Mouse (Mus musculus) heart, postnatal 10 days (tissue): Measurements from ENCODE around the gene Gm26657. TPM values are rescaled to one million over a fixed set of nuclear protein-coding genes. Genes with fewer than 3 reads are reported as not detected.

Experiments
- DNase-seq, 2 experiments: peaks; one replicate each; pipeline ENCODE4 v3.0.0; 2021
- intact Hi-C: fragments of 180-260 bp; cut with DNase I; formaldehyde crosslinking; loops from one replicate; pipeline ENCODE4 v1.15.1; 2025
- total RNA-seq, 2 experiments: library from RNA; stranded (reverse); gene quantifications; 2 replicates each; pipeline ENCODE4 v1.2.3; 2021

Gm26657 gene
- not detected for total RNA-seq

DNA sequence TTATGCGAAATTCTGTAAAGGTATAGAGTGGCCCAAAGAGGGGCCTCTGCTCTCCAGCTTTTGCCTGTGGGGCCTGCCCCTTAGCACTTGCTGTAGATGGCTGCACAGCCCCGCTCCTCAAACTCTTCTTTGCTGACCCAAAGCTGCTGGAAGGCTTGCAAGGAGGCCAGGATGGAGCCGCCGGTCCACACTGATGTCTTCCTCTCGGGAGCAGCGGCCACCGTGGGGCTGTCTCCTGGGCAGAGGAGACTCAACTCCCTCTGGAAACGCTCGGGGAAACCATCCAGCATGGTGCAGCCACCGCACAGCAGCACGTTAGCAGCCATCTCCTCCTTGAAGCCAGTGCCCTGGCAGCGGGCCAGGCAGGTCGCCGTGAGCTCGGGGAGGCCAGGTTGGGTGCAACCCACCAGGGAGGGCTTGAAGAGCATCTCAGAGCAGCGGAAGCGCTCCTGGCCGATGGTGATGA is at the start of gene Gm26657:
Gene Gm26657, plus strand, starts transcription at position 51 of the 466 bp plus-strand sequence.
- intact Hi-C loops: no loop called here
- DNase-seq: no peak

DNA sequence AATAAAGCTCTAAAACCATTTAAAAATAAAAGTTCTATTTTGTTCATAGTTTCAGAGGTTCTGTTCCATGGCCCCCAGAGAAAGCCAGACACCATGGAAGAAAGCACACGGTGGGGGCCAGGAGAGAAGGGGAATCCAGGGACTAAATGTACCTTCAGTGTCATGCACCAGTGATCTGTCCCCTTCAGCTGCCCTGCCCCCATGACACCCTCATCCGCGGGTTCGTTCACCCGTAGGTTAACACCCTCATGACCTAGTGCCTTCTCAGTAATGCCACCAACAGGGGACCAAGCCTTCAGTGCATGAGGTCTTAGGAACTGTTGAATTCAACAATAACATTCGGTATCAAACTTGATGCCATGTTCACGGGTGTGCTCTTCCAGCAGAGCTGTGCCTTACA is 43.5 kb upstream of the Gm26657 start:
- no peak for DNase-seq
- intact Hi-C loops: no loop called here

DNA sequence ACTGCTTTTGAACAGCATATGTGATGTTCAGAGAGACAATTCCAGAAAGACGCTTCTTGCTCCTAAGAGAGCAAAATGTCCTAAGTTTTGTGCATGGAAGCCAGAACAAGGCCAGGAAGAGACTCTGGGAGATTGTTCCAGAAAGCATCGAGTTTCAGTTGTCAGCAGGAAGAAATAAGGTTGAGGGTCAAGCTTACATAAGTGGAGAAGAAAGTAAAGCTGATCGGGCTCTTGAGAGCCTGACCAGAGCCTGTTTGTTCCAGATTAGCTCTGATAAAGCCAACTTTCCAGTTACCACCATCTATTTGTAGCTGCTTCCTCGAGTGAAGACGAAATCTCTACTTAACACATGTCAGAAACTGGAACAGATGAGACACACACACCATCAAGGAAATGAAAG is 41.2 kb upstream of the Gm26657 start:
- intact Hi-C loops: no loop called here
- no peak for DNase-seq

DNA sequence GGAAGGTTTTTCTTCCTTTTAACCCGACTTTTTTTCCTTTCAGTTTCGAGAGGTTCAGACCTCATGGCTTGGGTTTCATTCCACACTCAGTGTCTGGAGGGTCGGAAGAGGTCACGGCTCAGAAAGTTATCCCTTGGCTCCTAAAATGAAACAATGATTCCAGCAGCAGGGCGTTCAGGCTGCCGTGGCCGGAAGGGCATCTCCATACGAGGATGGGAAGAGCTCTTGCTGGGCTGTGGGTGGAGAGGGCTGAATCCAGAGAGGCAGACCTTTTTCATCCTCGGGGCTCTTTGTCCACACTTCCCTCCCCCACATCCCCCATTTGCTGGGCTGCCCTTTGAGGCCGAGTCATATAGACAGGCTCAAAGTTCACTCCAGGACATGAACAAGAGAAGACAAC is 37.6 kb upstream of the Gm26657 start:
- intact Hi-C loops: no loop called here
- DNase-seq: no peak

DNA sequence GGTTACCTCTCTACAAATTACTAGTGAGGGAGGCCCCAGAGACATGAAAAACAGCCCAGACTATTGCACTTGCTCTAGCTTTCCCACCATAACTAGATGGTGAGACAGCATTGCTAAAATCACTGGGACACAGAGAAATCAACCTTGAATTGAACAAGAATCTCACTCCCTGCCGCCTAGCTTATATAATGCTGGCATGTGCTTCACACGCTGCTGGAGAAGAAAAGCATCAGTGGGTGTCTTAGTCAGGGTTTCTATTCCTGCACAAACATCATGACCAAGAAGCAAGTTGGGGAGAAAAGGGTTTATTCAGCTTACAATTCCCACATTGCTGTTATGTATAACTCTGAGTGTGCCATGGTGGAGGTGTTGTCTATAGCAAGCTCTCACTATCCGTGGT is 26.7 kb upstream of the Gm26657 start:
- intact Hi-C loops: no loop called here
- no peak for DNase-seq

DNA sequence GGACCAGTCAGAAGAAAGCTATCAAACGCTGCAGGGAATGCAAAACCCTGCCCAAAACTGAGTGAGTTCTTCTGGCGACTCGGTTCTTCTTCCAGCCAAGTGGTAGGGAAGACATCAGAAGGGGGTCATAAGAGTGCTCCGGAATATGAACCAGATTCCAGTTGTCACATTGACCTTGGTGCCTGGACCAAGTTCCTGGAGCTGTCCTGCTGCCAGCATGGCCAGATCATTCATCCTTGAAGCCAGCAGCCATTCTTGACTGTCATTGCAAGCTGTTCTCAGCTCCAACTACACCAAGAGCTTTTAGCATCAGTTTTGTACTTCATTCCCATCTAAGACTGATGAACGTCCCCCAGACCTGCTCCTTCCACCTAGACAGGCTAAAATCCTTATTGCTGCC is 23.1 kb upstream of the Gm26657 start:
- DNase-seq: no peak

DNA sequence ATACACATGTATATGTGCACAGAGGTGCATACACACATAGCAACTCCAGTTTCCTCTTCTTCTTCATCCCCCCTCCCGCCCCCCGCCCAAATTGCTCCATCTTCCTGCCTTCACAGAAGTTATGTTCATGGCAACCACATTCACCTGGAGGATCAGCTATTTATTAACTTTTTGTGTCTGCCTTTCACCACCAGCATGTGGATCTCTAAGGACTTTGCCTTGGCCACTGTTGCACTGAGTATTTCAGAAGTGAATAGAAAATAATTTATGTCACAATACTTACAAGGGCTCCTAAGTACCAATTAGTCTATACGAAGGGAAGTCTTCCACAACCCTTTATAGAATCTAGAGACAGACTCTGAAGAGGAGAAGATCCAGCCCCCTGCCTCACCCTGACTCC is 21.9 kb upstream of the Gm26657 start:
- no peak for DNase-seq
- intact Hi-C loops: no loop called here

More for the DNA sequence above, 23.1 kb upstream of the Gm26657 start:
- intact Hi-C loops: no loop called here

DNA sequence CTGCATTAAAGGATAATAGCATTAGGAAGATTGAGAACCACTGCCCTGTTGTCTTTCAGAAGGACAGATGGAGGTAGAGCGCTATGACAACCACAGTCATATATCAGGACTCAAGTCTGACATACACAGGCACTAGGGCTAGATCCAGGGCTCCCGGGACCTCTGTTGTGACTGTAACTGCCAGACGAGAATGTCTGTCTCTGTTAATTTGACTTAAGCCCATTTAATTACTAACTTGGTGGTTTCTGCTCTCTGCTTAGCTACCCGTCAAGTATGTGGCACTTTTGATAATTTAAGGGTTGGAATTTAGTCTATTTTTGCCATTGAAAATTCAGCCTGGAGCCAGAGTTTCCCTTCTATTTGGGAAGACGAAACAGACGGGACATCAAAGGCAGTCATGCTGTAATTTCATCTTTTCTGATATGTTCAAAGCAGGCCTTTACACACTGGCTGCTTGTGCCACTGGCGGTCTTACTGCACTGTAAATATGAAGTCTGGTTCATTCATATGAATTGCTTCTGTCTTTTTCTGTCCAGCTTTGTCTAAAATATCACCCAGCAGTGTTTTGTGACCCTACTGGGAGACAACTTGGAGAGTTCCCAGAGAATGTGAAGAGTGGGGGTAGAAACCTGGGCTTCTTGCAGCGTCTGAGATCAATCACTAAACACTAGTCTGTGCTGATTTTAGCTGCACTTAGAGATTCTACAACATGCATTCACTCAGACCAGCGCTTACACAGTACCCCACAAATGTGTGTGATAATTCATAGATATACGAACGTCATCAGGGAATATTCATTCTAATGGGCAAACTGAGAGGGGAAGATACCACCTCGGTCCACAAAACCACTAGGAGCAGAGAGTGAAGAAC is 21.1 kb upstream of the Gm26657 start:
- peak; percentile 33 to 41 for DNase-seq
- intact Hi-C loops: no loop called here

DNA sequence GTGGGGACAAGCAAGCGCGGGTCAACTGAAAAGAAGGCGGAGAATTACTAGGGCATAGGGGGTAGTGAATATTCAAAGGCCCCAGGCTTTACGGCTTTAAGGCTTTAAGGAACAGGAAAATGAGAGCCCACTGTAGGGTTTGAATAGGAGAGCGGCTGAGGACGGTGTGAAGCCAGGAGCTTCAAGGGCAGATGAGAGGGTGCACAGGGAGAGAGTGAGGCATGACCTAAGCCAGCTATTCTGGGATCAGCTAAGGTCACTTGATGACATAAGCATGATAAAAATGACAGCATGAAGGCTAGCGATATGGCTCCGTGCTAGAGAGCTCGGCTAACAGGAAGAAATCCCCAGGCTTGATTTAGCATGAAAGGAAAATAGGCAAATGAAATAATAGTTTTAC is 20.4 kb upstream of the Gm26657 start:
- intact Hi-C loops: no loop called here
- DNase-seq: peak; percentile 48 to 63

DNA sequence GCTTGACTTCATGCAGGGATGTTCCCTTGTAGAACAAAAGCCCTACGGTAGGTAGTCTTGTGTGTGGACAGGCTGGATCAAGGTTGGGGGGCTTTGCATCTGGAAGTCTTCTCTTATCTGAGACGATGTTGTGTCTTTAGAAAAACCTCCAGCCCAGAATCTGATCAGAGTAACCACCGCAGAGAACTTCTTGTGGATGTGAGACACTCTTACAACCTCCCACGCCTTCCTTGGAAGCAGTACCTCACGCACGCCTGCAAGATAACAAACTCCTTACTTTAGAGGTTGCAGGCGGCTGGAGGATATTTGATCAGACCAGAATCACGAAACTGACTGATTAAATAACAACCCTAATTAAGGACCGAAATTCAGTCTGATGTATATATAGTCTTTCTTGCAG is 19.5 kb upstream of the Gm26657 start:
- intact Hi-C loops: loop anchor here (2.0 to 5.0 kb wide), 2 partner anchors 18 to 47 kb away; no protein-coding TSS in a partner anchor

DNA sequence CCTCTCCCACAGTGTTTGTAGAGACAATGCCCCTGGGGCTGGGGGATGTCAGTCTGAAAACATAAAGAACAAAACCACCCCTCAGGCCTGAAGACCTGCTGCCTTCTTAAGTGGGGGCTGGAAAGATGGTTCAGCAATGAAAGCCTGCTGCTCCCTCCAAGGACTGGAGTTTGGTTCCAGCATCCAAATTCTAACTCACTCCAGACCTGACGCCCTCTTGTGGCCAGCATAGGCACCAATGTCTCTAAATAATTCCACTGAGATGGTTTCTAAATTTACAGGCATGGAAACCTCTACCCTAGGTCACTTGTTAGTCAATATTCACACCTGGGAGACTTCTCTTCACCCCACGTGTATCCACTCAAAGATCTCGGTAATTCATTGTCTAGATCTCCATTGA is 18.4 kb upstream of the Gm26657 start:
- intact Hi-C loops: loop anchor here (2.0 to 5.0 kb wide), 2 partner anchors 17 to 46 kb away; no protein-coding TSS in a partner anchor
- peak in 1 of 2 experiments; percentile 55 for DNase-seq

More for the DNA sequence above, 19.5 kb upstream of the Gm26657 start:
- no peak for DNase-seq

DNA sequence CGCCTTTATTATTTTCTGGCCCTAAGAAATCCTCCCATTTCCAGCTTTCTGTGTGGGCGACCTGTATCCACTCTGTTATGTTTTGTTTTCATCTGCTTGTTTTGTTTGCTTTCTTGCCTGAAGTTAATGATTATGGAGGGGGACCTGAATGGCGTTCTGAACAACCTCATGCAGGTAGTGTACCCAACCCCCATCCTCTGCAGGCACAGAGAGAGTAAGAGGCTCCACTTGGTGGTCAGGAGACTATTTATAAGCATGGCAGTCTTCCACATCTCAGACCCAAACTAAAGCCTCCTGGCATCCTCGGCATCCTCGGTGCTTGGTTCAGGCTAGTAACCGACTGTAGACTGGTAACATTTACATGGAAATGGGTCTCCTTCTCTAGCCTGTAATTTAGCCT is 17.5 kb upstream of the Gm26657 start:
- peak in 1 of 2 experiments; percentile 43 for DNase-seq
- intact Hi-C loops: loop anchor here (5.0 kb wide), 1 partner anchor 45 kb away; no protein-coding TSS in a partner anchor

DNA sequence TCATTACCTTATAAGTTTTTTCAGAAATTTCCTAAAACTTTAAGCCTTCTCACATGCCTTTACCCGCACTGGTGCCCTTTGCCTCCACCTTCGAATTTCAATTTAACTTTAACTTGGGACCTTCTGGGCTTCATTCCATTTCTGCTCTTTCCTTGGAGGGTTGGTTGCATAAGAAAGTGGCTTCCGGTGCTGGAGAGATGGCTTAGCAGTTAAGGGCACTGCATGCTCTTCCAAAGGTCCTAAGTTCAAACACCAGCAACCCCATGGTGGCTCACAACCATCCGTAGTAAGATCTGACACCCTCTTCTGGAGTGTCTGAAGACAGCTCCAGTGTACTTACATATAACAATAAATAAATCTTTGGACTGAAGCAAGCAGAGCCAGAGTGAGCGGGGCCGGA is 16.6 kb upstream of the Gm26657 start:
- no peak for DNase-seq
- intact Hi-C loops: loop anchor here (5.0 kb wide), 1 partner anchor 44 kb away; no protein-coding TSS in a partner anchor

DNA sequence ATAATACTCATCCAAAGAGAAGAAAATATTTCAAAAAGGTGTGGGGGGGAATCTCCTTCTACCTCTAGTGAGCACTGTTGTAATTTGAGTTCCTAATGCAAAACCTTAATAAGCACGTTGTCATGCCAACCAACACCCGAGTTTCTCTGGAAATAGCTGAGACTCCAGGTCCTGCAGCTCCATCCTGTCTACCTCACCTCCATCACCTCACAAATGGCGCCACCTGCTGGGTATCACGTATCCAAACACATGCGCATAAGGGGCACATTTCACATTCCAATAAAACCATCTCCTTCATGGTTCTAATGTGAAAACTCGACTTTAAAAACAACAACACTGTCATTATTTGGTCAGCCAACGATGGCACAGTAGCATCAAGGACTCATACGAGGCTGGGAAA is 14.0 kb upstream of the Gm26657 start:
- intact Hi-C loops: no loop called here

DNA sequence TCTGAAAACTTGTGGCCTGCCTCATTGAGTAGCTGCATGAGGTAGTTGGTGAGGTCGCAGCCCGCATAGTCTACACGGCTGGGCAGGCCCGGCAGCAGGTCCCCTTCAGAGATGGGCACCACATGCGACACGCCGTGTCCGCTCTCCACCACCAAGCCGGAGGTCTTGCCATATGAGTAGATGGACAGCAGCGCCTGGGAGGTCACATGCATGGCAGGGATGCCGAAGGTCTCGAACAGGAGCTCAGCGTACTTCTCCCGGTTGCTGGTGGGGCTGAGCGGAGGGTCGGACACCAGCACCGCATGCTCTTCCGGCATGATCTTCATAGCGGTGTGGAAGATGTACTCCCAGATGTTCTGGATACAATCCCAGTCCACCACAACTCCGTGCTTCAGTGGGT is 741 bp downstream of the Gm26657 start:
- no peak for DNase-seq
- intact Hi-C loops: no loop called here

More for the DNA sequence above, 14.0 kb upstream of the Gm26657 start:
- DNase-seq: no peak

DNA sequence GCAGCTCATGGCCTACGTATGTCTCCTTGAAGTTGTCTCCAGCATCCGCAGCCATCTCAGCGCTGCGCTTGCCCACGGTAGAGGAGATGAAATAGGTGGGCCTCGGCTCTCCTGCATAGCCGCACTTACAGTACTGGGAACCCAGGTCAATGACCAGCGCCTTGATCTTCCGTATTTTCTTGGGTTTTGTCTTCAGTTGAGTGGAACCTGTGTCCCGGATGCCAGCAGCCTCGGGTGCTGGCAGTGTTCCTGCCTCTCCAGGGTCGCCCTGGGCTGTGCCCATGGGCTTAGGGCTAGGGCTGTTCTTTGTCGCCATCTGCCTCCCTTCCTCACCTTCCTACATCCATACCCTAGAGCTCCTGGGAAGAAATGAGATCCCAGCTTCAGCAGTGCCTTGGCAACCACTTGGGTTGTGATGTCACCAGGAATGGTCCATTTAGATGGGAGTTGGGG is 1.2 kb downstream of the Gm26657 start, which contains the start of gene Actl7b:
Gene Actl7b, minus strand, starts transcription at position 403 of the 453 bp plus-strand sequence.
- intact Hi-C loops: no loop called here
- DNase-seq: no peak

DNA sequence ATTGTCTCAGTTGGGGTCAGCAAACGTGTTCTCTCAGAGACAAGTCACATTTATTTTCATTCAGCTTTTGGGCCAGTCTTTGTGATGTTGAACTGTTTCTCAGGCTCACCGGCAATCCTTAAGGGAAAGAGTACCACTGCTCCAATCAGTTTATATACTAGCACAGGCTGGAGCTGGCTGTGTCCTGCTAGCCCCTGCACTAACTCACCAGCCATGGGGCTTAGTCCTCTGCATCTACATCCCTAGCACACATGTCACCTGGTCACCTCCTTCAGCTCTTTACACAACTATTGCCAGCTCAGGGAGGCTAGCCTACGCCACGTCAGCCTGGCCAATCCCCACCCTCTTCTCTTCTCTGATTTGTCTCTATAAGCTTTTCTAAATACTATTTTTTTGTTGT is 2.8 kb downstream of the Gm26657 start:
- no peak for DNase-seq
- intact Hi-C loops: no loop called here

DNA sequence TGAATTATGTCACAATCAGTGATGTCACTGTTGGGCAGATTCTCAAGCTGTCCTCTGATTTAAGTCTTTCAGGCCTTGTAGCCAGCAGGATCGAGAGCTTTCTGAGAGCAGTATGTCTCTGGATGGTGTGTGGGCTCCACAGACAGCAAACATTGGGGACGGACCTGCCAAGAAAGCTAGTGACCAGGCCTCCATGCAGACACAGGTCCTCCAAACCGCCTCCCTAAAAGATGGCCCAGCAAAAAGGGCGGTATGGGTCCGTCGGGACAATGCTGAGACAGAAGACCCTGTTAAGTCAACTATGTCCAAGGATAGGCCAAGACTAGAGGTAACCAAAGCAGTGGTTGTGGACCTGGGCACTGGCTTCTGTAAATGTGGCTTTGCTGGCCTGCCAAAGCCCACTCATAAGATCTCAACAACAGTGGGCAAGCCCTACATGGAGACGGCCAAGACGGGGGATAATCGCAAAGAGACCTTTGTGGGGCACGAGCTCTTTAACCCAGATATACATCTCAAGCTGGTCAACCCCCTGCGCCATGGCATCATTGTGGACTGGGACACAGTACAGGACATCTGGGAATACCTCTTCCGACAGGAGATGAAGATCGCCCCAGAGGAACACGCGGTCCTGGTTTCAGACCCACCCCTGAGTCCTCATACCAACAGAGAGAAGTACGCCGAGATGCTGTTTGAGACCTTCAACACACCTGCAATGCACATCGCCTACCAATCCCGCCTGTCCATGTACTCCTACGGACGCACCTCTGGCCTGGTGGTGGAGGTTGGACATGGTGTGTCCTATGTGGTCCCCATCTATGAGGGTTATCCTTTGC is 3.7 kb downstream of the Gm26657 start, which contains the start of gene Actl7a:
Gene Actl7a, plus strand, starts transcription at position 51 of the 833 bp plus-strand sequence.
- intact Hi-C loops: no loop called here
- no peak for DNase-seq

DNA sequence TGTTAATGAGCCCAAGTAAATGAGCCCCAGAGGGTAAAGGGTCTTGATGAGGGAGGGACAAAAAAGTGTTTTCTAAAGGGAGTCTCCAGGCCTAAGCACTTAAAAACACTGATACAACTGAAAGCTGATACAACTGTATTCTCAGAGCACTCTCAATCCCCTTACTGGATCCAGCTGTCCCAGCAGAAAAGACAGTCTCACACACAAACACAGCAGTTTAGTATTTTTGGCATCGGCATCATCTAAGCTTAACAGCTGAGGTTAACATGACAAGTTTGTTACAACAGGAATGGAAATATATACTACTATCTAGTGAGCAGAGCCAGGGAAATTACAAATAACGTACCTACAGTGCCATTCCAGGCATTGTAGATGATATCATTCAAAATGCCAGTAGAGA is 6.5 kb downstream of the Gm26657 start:
- intact Hi-C loops: no loop called here
- no peak for DNase-seq

DNA sequence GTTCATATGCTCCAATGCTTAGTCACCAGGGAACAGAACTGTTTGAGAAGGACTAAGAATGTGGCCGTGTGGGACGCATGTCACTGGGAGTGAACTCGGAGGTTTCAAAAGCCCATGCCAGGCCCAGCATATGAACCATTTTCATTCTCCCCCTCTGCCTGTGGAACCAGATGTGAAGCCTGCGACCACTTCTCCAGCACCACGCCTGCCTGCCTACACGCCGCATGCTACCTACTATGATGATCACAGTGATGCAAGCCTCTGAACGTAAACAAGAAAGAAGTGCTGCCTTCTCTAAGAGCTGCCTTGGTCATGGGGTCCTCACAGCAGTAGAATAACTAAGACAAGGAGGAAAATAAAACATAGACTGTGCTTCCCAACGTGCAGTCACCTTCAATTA is 7.6 kb downstream of the Gm26657 start:
- DNase-seq: no peak
- intact Hi-C loops: no loop called here

DNA sequence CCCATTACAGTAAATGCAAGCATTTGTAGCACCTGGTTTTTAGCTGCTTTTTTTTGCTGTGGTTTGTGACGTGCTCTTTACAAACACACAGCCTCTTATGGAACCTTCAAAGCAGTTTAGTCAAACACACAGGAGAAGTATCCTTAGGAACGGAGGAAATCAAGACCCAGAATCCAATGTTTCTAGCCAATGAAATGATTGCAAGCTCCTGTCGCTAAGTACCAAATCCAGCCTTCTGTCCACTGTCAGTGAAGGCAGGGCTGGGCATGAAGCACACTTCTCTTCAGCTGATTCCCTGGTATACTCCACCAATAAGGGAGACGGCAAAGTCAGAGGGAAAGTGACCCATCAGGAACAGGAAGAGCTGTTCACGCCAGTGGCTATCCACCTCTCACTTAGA is 16.2 kb downstream of the Gm26657 start:
- intact Hi-C loops: no loop called here
- DNase-seq: no peak
